Mouse (Mus musculus) limb, embryonic 14.5 days (tissue): ENCODE measurements around the gene Rpp25l. TPM values are rescaled to one million over a fixed set of nuclear protein-coding genes. Genes with fewer than 3 reads are reported as not detected.
"Not testable (repeated sequence)": the region's sequence is repeated elsewhere in the genome, so short reads cannot be mapped to it uniquely, and the experiment has no call there.

Experiments used
- ATAC-seq: fragments of 200-750 bp; cut with Nextera tagmentation; 2 replicates; pipeline ENCODE4 v1.8.0; 2017; ENCODE audit warnings: low read depth, moderate number of reproducible peaks, moderate TSS enrichment; ENCODE audit not compliant: low FRiP score
- DNase-seq: peaks from one replicate; pipeline ENCODE4 v3.0.0-alpha.2; 2015; ENCODE audit warnings: low spot score
- H3K27ac ChIP-seq: fragments of 300-500 bp; sonication (generic); replicated peaks from 2 replicates; pipeline ENCODE4 v1.5.1; 2014; ENCODE audit warnings: low read depth, mild to moderate bottlenecking, low read length, moderate library complexity, mixed read lengths
- H3K27me3 ChIP-seq: fragments of 300-500 bp; sonication (generic); 2 replicates; pipeline ENCODE4 v1.6.1; 2014; ENCODE audit warnings: low read length, mixed read lengths; ENCODE audit not compliant: control insufficient read depth, insufficient read depth
- H3K36me3 ChIP-seq: fragments of 300-500 bp; sonication (generic); 2 replicates; pipeline ENCODE4 v1.6.1; 2014; ENCODE audit warnings: mild to moderate bottlenecking, low read length, moderate library complexity, mixed read lengths; ENCODE audit not compliant: control insufficient read depth, insufficient read depth
- H3K4me1 ChIP-seq: fragments of 300-500 bp; sonication (generic); 2 replicates; pipeline ENCODE4 v1.6.1; 2014; ENCODE audit warnings: antibody characterized with exemption, low read length, mixed read lengths; ENCODE audit not compliant: control insufficient read depth, insufficient read depth
- H3K4me2 ChIP-seq: fragments of 300-500 bp; sonication (generic); replicated peaks from 2 replicates; pipeline ENCODE4 v1.6.1; 2014; ENCODE audit warnings: low read depth, mild to moderate bottlenecking, low read length, moderate library complexity; ENCODE audit not compliant: severe bottlenecking
- H3K4me3 ChIP-seq: fragments of 300-500 bp; sonication (generic); replicated peaks from 2 replicates; pipeline ENCODE4 v1.5.1; 2014; ENCODE audit warnings: low read length
- H3K9ac ChIP-seq: fragments of 300-500 bp; sonication (generic); 2 replicates; pipeline ENCODE4 v1.6.1; 2014; ENCODE audit warnings: mild to moderate bottlenecking, low read depth, low read length, moderate library complexity; ENCODE audit not compliant: severe bottlenecking
- H3K9me3 ChIP-seq: fragments of 300-500 bp; sonication (generic); 2 replicates; pipeline ENCODE4 v1.6.1; 2016; ENCODE audit warnings: low read length; ENCODE audit not compliant: control insufficient read depth
- POLR2A ChIP-seq: fragments of 200-500 bp; IDR thresholded peaks from 2 replicates; pipeline ENCODE4 v1.8.0; 2012; ENCODE audit warnings: inconsistent platforms, mild to moderate bottlenecking, moderate library complexity, borderline replicate concordance; ENCODE audit not compliant: insufficient read depth, insufficient read length; ENCODE audit errors: extremely low read depth
- WGBS: fragments of 180-500 bp; shearing (Covaris S2); extraction: QIAGEN DNeasy Blood & Tissue Kit; methylation state at CpG from one replicate; pipeline ENCODE4 v1.1.7; 2014; 5-methylcytosine and 5-hydroxymethylcytosine counted together
- polyA plus RNA-seq, 2 experiments: library from polyadenylated mRNA; depleted of rRNA in 1 of 2; stranded (reverse) in 1 of 2; unstranded in 1 of 2; fragments of >200 nt; fragmentation: Nextera tagmentation in 1 of 2; extraction: Ambion mirVana in 1 of 2; gene quantifications; 2 replicates each; pipeline versions ENCODE4 v1.2.1 to v1.2.3; 2012 to 2014

Rpp25l gene
- polyA plus RNA-seq, 2 experiments = 59.3 to 69.8 TPM

DNA sequence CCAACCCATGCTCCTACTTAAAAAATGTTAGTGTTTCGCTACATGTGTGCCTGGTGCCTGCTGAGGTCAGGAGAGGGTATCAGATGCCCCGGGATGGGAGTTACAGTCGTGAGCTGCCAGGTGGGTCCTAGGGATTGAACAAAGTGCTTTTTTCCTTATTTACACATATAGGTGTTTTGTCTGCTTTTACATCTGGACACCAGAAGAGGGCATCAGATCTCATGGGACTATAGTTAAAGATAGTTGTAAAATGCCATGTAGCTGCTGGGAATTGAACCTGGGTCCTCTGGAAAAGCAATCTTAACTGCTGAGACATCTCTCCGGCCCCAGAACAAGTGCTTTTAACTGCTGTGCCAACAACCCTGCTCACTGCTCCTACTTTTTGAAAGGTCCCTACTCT, 3.1 kb downstream of the Rpp25l start:
- H3K4me1 ChIP-seq = peaks cover 27% of the 10 kb centered on the region
- WGBS = 66% methylated on average over 4 of the region's 4 CpGs
- no peak for DNase-seq

DNA sequence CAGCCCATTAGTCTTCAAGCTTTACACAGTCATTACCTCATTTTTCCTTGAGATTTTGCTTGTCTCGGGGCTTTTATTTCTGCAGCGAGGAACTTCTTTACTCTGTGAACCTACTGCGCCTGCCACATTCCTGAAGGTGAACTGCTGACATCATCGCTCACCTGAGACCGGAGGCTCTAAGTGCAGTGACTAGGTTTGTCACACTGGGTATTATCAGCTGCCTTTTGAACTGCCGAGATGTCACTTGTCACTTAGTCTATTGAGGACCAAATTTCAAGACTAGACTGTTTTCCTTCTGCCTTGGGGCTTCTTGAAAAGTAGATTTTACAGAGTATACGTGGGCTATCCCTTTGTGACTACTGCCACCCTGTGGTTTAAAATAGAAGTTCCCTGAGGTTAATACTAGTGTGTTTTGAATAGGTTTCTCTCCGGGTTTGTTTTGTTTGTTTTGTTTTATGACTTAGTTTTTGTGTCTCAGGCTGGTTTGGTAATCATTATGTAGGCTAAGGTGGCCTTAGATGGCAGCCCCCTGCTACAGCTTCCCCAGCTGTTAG, 5.1 kb downstream of the Rpp25l start:
- Histone ChIP-seq H3K36me3 (peaks cover 13% of the 10 kb centered on the region), H3K27me3 (0 out of 2 replicates have a peak, but pooled peaks cover 18% of the 10 kb centered on the region), H3K27ac (no peak overlapping the region), H3K4me1 (peaks cover 23% of the 10 kb centered on the region), H3K9me3 (no peaks in the 10 kb centered on the region), H3K4me3 (no peak overlapping the region), H3K9ac (no peak overlapping the region), H3K4me2 (no peak overlapping the region)
- peak; percentile 75 for DNase-seq
- no peak for TF ChIP-seq POLR2A
- 38% methylated on average over 8 of the region's 8 CpGs for WGBS
- ATAC-seq = peak; percentile 46; the same call in 1 of the 2 replicates

More for the DNA sequence above, 3.1 kb downstream of the Rpp25l start:
- no peaks in the 10 kb centered on the region for H3K9me3 ChIP-seq
- no peak overlapping the region for H3K4me3 ChIP-seq
- H3K27ac ChIP-seq = no peak overlapping the region
- H3K9ac ChIP-seq = no peak overlapping the region
- ATAC-seq = no peak
- 0 out of 2 replicates have a peak, but pooled peaks cover 10% of the 10 kb centered on the region for H3K27me3 ChIP-seq
- H3K36me3 ChIP-seq = peaks cover 13% of the 10 kb centered on the region
- H3K4me2 ChIP-seq = no peak overlapping the region
- no peak for TF ChIP-seq POLR2A

DNA sequence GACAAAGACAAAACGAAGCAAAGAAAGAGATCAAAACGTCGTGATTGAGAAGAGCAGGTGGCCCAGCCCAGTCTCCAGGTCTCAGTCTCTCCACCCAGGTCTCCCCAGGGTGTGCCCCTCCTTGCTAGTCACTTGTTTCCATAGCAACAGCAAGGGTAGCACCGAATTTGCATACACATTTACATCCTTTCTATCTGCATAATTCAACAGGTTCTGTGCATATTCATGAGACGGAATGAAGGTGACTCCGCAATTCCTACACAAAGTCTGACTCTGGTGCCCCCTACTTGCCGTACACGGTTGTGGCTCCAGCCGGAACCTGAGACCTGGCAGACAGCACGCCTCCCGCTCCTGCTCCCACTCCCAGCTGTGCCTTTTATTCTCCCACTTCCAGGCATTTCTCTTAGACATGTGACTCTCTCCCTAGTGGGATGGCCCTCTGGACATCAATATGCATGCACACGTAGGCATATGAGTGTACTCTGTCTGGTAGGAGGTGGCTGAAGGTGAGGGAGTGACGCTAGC, 6.3 kb downstream of the Rpp25l start:
- no peak overlapping the region for H3K4me3 ChIP-seq
- H3K9ac ChIP-seq = no peak overlapping the region
- ATAC-seq (peak; percentile 60; the same call in 1 of the 2 replicates), DNase-seq (peak; percentile 73)
- TF ChIP-seq POLR2A = no peak
- no peak overlapping the region for H3K4me2 ChIP-seq
- no peak overlapping the region for H3K27ac ChIP-seq
- no peaks in the 10 kb centered on the region for H3K9me3 ChIP-seq
- H3K4me1 ChIP-seq = peaks cover 17% of the 10 kb centered on the region
- 0 out of 2 replicates have a peak, but pooled peaks cover 18% of the 10 kb centered on the region for H3K27me3 ChIP-seq
- peaks cover 9% of the 10 kb centered on the region for H3K36me3 ChIP-seq
- 2% methylated on average over 13 of the region's 13 CpGs for WGBS

DNA sequence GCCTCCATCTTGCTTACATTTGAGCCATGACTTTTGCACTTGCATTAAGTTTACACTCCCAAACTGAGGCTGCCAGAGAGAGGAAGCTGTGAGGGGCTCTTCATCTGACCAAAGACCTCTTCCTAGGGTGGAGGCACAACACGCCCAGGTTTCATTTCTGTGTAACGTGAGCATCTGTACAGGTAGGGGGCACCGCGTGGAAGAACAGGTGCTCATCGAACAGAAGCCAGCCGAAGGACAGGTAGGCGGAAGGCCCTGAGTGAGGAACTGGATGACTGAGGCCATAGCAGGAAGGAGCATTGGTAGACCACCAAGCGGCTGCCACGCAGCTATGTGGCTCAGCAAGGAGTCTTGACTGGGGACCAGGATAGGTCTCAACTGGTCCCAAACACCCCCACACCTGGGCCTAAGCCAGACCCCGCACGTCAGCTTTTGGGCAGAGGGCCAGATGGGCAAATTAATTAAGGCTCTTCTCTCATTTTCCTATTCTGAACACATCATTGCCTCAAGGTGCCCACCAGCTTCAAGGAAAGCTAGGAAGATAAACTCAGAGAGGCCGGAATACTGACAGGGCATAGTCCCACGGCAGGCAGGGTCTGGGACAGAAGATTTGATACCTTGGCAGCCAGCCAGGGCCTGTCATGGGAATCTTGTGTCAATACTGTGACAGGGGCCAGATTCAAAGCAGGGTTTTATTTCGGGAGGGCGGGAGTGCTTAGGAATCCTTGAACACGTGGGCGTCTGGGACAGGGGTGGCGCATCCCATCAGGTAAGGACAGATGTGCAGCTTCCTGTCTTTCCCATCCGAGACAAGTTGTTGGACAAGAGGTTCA, 7.2 kb downstream of the Rpp25l start:
- Histone ChIP-seq H3K27ac (no peak overlapping the region), H3K4me1 (peaks cover 9% of the 10 kb centered on the region; the same call in 1 of the 2 replicates), H3K4me2 (no peak overlapping the region), H3K9me3 (no peaks in the 10 kb centered on the region), H3K9ac (no peak overlapping the region), H3K27me3 (0 out of 2 replicates have a peak, but pooled peaks cover 18% of the 10 kb centered on the region), H3K4me3 (no peak overlapping the region), H3K36me3 (0 out of 2 replicates have a peak, but pooled peaks cover under 1% of the 10 kb centered on the region)
- WGBS = 62% methylated on average over 19 of the region's 19 CpGs
- DNase-seq = no peak
- ATAC-seq = no peak
- TF ChIP-seq POLR2A = no peak

DNA sequence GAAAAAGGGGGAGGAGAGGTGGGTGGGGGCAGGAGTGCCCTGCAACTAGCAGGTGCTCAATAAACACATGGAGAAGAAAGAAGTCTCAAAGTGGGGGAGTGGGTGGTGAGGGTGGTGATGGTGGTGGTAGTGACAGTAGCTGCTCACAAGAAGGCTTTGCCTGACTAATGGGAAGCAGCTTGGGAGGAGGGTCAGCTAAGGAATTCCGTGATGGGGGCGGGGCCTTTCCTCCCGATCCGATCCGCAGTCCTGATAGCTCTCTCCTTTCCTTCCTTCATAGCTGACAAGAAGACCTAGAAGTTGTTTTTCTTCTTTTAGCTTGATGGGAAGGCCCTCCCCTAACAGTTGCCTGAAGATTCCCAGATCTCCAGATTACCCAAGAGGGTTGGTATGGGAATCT, 8.7 kb downstream of the Rpp25l start:
- WGBS = 4% methylated on average over 4 of the region's 5 CpGs

DNA sequence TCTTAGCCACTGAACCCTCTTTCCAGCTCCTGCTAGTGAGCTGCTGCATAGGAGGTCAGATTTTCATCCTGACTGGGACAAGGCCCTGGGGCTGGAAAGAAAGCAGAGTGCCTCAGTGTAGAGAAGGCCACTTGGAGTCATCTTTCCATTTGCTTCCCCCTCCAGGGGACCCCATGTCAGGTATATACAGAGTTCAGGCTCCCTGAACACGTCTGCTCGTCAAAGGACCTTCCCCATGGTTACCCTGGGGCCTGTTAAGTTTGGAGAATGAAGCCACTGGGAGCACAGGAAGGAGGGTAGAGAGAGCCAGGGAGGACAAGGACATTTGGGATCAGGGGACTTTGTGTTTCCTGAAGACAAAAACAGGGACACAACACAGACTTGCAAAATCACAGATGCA, 11.1 kb downstream of the Rpp25l start:
- not testable (repeated sequence) for H3K9ac ChIP-seq, ATAC-seq, H3K4me2 ChIP-seq, H3K4me3 ChIP-seq, H3K4me1 ChIP-seq, H3K27ac ChIP-seq, DNase-seq, H3K36me3 ChIP-seq, H3K9me3 ChIP-seq
- H3K27me3 ChIP-seq = 0 out of 2 replicates have a peak, but pooled peaks cover 13% of the 10 kb centered on the region
- WGBS = 82% methylated on average over 2 of the region's 2 CpGs

More for the DNA sequence above, 8.7 kb downstream of the Rpp25l start:
- H3K4me3 ChIP-seq = no peak overlapping the region
- H3K27me3 ChIP-seq = 0 out of 2 replicates have a peak, but pooled peaks cover 18% of the 10 kb centered on the region
- no peak for DNase-seq
- H3K9me3 ChIP-seq = no peaks in the 10 kb centered on the region
- TF ChIP-seq POLR2A = no peak
- no peak overlapping the region for H3K9ac ChIP-seq
- H3K27ac ChIP-seq = no peak overlapping the region
- H3K4me2 ChIP-seq = no peak overlapping the region
- no peak for ATAC-seq
- H3K4me1 ChIP-seq = peaks cover 9% of the 10 kb centered on the region; the same call in 1 of the 2 replicates
- H3K36me3 ChIP-seq = no peaks in the 10 kb centered on the region

DNA sequence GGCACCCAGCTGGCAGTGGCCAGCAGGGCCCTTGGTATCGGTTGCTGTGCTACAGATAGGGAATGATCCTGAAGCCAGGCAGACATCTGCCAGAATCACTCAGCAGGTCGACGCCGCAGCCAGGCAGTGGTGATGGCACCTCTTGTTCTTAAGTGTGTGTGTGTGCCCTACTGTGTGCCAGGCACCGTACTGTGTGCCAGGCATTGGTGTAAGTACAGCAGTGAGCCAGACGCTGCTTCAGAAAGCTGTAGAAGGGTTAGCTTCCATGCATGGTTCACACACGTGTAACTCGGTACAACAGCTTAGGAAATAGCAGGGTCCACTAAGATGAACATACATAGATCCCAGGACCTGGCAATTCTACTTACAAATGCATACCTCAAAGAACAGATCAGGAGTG, 13.1 kb downstream of the Rpp25l start:
- H3K9me3 ChIP-seq, H3K27ac ChIP-seq, H3K4me2 ChIP-seq, H3K4me1 ChIP-seq, DNase-seq, H3K4me3 ChIP-seq, ATAC-seq, H3K9ac ChIP-seq, H3K27me3 ChIP-seq, H3K36me3 ChIP-seq: not testable (repeated sequence)
- WGBS = no CpG with 5 or more reads among the region's 8 CpGs
